Mouse (Mus musculus): ENCODE measurements around the gene Trappc3l. TPM values are rescaled to one million over a fixed set of nuclear protein-coding genes. Genes with fewer than 3 reads are reported as not detected.

The Trappc3l gene
- polyA plus RNA-seq, 1 experiment: not detected

DNA sequence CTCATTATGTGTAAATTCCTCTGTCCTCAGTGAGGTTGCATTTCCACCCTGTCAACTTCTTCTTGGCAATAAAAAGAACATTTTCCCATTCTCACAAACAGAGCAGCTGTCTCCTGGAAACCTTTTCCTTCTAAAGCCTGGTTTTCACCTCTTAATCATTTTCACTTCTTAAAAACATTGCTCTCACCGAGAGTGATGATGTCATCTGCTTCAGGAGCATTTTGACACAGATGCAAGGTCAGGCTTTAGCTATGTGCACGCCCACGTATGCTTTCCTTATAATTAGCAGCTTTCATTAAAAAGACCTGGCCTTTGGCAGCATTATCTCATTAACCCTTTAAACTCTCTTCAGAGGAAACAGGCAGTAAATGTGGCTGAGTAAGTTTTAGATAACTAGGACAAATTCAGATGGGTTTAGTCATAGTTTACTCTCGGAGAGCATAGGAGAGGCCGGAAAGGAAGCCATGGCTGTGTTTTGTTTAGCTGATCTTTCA lies 33.6 kb downstream of the Trappc3l start:
- WGBS: 72% methylated on average over 5 of the region's 5 CpGs

DNA sequence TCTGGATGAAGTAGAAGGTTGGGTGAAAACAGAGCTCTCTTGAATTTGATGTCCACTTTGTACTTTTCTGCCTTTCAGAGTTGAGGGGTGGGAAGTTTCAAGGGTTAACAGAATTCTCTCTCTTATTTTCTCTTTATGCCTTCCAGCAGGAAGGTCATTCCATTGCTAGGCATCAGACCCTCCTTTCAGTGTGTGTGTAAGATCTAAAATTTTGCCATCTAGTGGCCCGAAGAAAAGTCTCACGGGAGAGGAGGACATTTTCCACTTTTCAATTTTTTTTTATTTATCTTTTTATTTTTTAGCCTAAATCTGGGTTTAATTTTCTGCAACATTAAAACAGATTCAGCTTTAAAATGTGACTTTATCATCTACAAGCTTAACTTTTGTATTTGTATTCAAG lies 34.3 kb downstream of the Trappc3l start:
- Histone ChIP-seq H3K27me3 (ENCODE audit: control insufficient read depth, insufficient read depth, low read length) (no peaks in the 10 kb centered on the region), H3K36me3 (ENCODE audit: control insufficient read depth, insufficient read depth, low read length) (no peaks in the 10 kb centered on the region), H3K27ac (ENCODE audit: insufficient read depth, low read length) (no peak overlapping the region), H3K4me1 (ENCODE audit: control insufficient read depth, insufficient read depth, insufficient read length) (no peaks in the 10 kb centered on the region), H3K4me3 (ENCODE audit: extremely low read depth, insufficient read depth, insufficient read length) (no peak overlapping the region)
- DNase-seq (ENCODE audit: low read depth in 1 of 2, low spot score in 2 of 2): no peak
- 63% methylated on average over 2 of the region's 2 CpGs for WGBS
- TF ChIP-seq POLR2A (IDR thresholded peaks at IDR 0.05; ENCODE audit: low read depth, low read length): no peak
- no peak for TF ChIP-seq CTCF (IDR thresholded peaks at IDR 0.05; ENCODE audit: extremely low read depth, insufficient read depth, insufficient read length, insufficient replicate concordance)

More for the DNA sequence above, 33.6 kb downstream of the Trappc3l start:
- no peak for DNase-seq (ENCODE audit: low read depth in 1 of 2, low spot score in 2 of 2)
- Histone ChIP-seq H3K27me3 (ENCODE audit: control insufficient read depth, insufficient read depth, low read length) (no peaks in the 10 kb centered on the region), H3K4me1 (ENCODE audit: control insufficient read depth, insufficient read depth, insufficient read length) (no peaks in the 10 kb centered on the region), H3K36me3 (ENCODE audit: control insufficient read depth, insufficient read depth, low read length) (no peaks in the 10 kb centered on the region), H3K27ac (ENCODE audit: insufficient read depth, low read length) (no peak overlapping the region), H3K4me3 (ENCODE audit: extremely low read depth, insufficient read depth, insufficient read length) (no peak overlapping the region)
- TF ChIP-seq CTCF (IDR thresholded peaks at IDR 0.05; ENCODE audit: extremely low read depth, insufficient read depth, insufficient read length, insufficient replicate concordance): no peak
- TF ChIP-seq POLR2A (IDR thresholded peaks at IDR 0.05; ENCODE audit: low read depth, low read length): no peak

DNA sequence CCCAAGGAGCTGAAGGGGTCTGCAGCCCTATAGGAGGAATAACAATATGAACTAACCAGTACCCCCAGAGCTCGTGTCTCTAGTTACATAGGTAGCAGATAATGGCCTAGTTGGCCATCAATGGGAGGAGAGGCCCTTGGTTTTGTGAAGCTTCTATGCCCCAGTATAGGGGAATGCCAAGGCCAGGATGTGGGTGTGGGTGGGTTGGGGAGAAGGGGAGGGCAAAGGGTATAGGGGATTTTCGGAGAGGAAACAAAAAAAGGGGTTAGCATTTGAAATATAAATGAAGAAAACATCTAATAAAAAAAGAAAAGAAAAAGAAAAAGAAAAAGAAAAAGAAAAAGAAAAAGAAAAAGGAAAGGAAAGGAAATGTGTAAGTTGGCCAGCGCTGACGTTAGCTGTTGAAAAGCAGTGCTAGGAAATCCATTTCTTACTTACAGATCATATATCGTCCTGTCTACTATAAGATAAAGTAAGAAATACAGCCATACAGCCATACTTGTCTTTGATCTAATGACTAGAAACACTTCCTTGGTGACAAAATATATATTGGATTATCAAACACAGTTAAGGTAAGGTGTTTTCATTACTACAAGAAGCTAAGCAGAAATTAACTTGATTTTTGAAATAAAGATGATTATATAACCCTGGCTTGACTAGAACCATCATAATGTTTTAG lies 37.3 kb downstream of the Trappc3l start:
- WGBS: 81% methylated on average over 5 of the region's 5 CpGs
- Histone ChIP-seq H3K4me3 (ENCODE audit: extremely low read depth, insufficient read depth, insufficient read length) (no peak overlapping the region), H3K27ac (ENCODE audit: insufficient read depth, low read length) (no peak overlapping the region), H3K27me3 (ENCODE audit: control insufficient read depth, insufficient read depth, low read length) (no peaks in the 10 kb centered on the region), H3K4me1 (ENCODE audit: control insufficient read depth, insufficient read depth, insufficient read length) (no peaks in the 10 kb centered on the region), H3K36me3 (ENCODE audit: control insufficient read depth, insufficient read depth, low read length) (no peaks in the 10 kb centered on the region)
- DNase-seq (ENCODE audit: low read depth in 1 of 2, low spot score in 2 of 2): no peak
- TF ChIP-seq POLR2A (IDR thresholded peaks at IDR 0.05; ENCODE audit: low read depth, low read length) (no peak), CTCF (IDR thresholded peaks at IDR 0.05; ENCODE audit: extremely low read depth, insufficient read depth, insufficient read length, insufficient replicate concordance) (no peak)

DNA sequence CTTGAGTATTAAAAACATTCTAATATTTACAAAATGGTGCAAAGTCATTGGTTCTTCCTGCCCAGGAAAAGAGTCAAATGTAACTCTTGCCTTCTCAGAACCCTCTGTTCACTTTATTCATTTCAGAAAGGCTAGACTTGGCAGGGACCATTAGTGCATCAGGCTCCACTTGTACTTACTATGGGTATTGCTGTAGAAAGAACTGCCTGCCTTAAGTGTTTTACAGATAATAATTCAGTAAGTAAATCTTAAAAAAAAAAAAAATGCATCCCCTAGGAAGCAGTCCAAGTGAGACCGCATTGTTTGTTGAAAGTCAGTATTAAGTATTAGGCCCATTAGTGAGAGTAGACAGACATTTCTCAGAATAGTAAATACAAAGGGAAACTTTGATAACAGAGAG lies 49.1 kb downstream of the Trappc3l start:
- no peak for DNase-seq (ENCODE audit: low read depth in 1 of 2, low spot score in 2 of 2)
- Histone ChIP-seq H3K4me3 (ENCODE audit: extremely low read depth, insufficient read depth, insufficient read length) (no peak overlapping the region), H3K4me1 (ENCODE audit: control insufficient read depth, insufficient read depth, insufficient read length) (no peaks in the 10 kb centered on the region), H3K36me3 (ENCODE audit: control insufficient read depth, insufficient read depth, low read length) (no peaks in the 10 kb centered on the region), H3K27ac (ENCODE audit: insufficient read depth, low read length) (no peak overlapping the region), H3K27me3 (ENCODE audit: control insufficient read depth, insufficient read depth, low read length) (no peaks in the 10 kb centered on the region)
- 91% methylated on average over 1 of the region's 1 CpGs for WGBS
- TF ChIP-seq CTCF (IDR thresholded peaks at IDR 0.05; ENCODE audit: extremely low read depth, insufficient read depth, insufficient read length, insufficient replicate concordance): no peak

DNA sequence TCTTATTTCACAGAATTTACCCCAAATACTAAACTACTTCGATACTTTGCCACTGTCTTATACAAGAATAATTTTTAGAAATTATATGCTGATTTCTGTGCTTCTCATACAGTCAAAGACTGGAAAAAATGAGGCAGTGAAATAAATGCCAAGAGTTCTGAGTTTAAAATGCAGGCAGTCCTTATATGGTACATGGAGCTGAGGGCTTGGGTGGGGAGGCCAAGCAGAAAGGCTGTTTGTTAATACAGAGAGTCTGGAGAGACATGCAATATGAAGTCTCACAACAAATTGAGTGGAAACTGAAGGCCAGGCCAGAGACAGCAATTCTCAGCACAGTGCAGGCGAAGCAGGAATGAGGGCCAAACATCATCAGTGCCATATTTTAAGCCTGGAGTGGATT lies 51.1 kb downstream of the Trappc3l start:
- no peak for DNase-seq (ENCODE audit: low read depth in 1 of 2, low spot score in 2 of 2)
- Histone ChIP-seq H3K4me3 (ENCODE audit: extremely low read depth, insufficient read depth, insufficient read length) (no peak overlapping the region), H3K4me1 (ENCODE audit: control insufficient read depth, insufficient read depth, insufficient read length) (no peaks in the 10 kb centered on the region), H3K27me3 (ENCODE audit: control insufficient read depth, insufficient read depth, low read length) (no peaks in the 10 kb centered on the region), H3K27ac (ENCODE audit: insufficient read depth, low read length) (no peak overlapping the region), H3K36me3 (ENCODE audit: control insufficient read depth, insufficient read depth, low read length) (no peaks in the 10 kb centered on the region)
- TF ChIP-seq POLR2A (IDR thresholded peaks at IDR 0.05; ENCODE audit: low read depth, low read length) (no peak), CTCF (IDR thresholded peaks at IDR 0.05; ENCODE audit: extremely low read depth, insufficient read depth, insufficient read length, insufficient replicate concordance) (no peak)
- WGBS: 90% methylated on average over 2 of the region's 2 CpGs

DNA sequence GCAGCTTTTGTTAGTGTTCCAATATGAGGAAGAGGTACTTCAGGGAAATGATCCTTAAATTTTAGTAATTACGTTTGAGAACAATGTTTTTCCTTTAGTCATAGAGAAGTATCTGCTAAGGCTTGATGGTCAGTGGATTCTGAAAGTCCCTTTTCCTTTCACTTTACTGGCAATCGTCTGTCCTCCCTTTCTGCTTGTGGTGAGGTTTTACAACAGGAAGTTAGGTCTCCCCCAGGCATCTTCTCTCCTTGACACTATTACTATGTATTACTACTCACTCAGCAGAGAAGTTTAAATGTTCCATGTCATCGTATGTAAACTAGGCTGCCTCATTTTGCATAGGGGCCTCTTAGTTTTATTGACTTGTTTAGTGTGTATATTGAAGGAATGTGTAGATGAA lies 52.1 kb downstream of the Trappc3l start:
- no peak for DNase-seq (ENCODE audit: low read depth in 1 of 2, low spot score in 2 of 2)
- no peak overlapping the region for H3K27ac ChIP-seq (ENCODE audit: insufficient read depth, low read length)
- no peak overlapping the region for H3K4me3 ChIP-seq (ENCODE audit: extremely low read depth, insufficient read depth, insufficient read length)
- H3K36me3 ChIP-seq (ENCODE audit: control insufficient read depth, insufficient read depth, low read length): no peaks in the 10 kb centered on the region
- no peak for TF ChIP-seq CTCF (IDR thresholded peaks at IDR 0.05; ENCODE audit: extremely low read depth, insufficient read depth, insufficient read length, insufficient replicate concordance)
- TF ChIP-seq POLR2A (IDR thresholded peaks at IDR 0.05; ENCODE audit: low read depth, low read length): no peak
- no peaks in the 10 kb centered on the region for H3K4me1 ChIP-seq (ENCODE audit: control insufficient read depth, insufficient read depth, insufficient read length)
- H3K27me3 ChIP-seq (ENCODE audit: control insufficient read depth, insufficient read depth, low read length): no peaks in the 10 kb centered on the region
- WGBS: 14% methylated on average over 3 of the region's 3 CpGs

DNA sequence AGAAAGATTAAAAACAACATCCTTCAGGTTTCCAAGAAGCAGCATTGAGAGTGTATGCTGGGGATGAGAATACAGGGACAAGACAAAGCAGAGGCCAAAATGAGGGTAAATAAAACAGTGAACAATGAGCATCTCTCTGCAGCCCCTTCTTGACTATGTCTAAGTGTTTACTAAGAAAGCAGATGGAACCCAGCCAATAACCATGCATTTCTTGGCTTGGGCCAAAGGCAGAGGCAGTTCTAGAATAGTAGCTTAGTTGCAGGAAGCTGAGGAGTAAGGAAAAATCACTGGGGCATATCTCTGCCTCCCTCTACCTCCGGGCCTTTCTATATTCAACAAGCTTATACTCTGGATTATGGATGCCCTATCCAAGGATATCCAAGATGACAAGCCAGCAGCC lies 53.1 kb downstream of the Trappc3l start:
- Histone ChIP-seq H3K27me3 (ENCODE audit: control insufficient read depth, insufficient read depth, low read length) (no peaks in the 10 kb centered on the region), H3K36me3 (ENCODE audit: control insufficient read depth, insufficient read depth, low read length) (no peaks in the 10 kb centered on the region), H3K4me1 (ENCODE audit: control insufficient read depth, insufficient read depth, insufficient read length) (no peaks in the 10 kb centered on the region), H3K27ac (ENCODE audit: insufficient read depth, low read length) (no peak overlapping the region), H3K4me3 (ENCODE audit: extremely low read depth, insufficient read depth, insufficient read length) (no peak overlapping the region)
- TF ChIP-seq CTCF (IDR thresholded peaks at IDR 0.05; ENCODE audit: extremely low read depth, insufficient read depth, insufficient read length, insufficient replicate concordance) (no peak), POLR2A (IDR thresholded peaks at IDR 0.05; ENCODE audit: low read depth, low read length) (no peak)
- 78% methylated on average over 1 of the region's 1 CpGs for WGBS
- DNase-seq (ENCODE audit: low read depth in 1 of 2, low spot score in 2 of 2): no peak

Measured in spleen, adult 2 months (tissue).